Mouse (Mus musculus) limb, embryonic 13.5 days (tissue): ENCODE measurements around the gene Amz1. TPM values are rescaled to one million over a fixed set of nuclear protein-coding genes. Genes with fewer than 3 reads are reported as not detected.
A peak's percentile ranks its signal among the peaks of the same experiment; 100 is the strongest.

ENCODE experiments used
- ATAC-seq: fragments of 200-750 bp; cut with Nextera tagmentation; 2 replicates; pipeline ENCODE4 v1.8.0; 2017; ENCODE audit warnings: low read depth, moderate number of reproducible peaks, moderate TSS enrichment; ENCODE audit not compliant: low FRiP score
- H3K27ac ChIP-seq: fragments of 300-500 bp; sonication (generic); 2 replicates; pipeline ENCODE4 v1.5.1; 2015; ENCODE audit warnings: inconsistent platforms, mild to moderate bottlenecking, moderate library complexity
- H3K27me3 ChIP-seq: fragments of 300-500 bp; sonication (generic); 2 replicates; pipeline ENCODE4 v1.6.1; 2015; ENCODE audit warnings: mild to moderate bottlenecking, inconsistent platforms
- H3K36me3 ChIP-seq: fragments of 300-500 bp; sonication (generic); 2 replicates; pipeline ENCODE4 v1.6.1; 2015; ENCODE audit warnings: inconsistent platforms, mild to moderate bottlenecking, moderate library complexity
- H3K4me1 ChIP-seq: fragments of 300-500 bp; sonication (generic); 2 replicates; pipeline ENCODE4 v1.6.1; 2015; ENCODE audit warnings: inconsistent platforms
- H3K4me2 ChIP-seq: fragments of 300-500 bp; sonication (generic); replicated peaks from 2 replicates; pipeline ENCODE4 v1.6.1; 2015; ENCODE audit warnings: inconsistent platforms, mild to moderate bottlenecking, moderate library complexity
- H3K4me3 ChIP-seq: fragments of 300-500 bp; sonication (generic); 2 replicates; pipeline ENCODE4 v1.5.1; 2015; ENCODE audit warnings: moderate library complexity, mild to moderate bottlenecking, inconsistent platforms
- H3K9ac ChIP-seq: fragments of 300-500 bp; sonication (generic); 2 replicates; pipeline ENCODE4 v1.6.1; 2015; ENCODE audit warnings: mild to moderate bottlenecking, inconsistent platforms
- H3K9me3 ChIP-seq: fragments of 300-500 bp; sonication (generic); 2 replicates; pipeline ENCODE4 v1.6.1; 2016; ENCODE audit warnings: inconsistent platforms
- WGBS: fragments of 180-500 bp; shearing (Covaris S2); methylation state at CpG from one replicate; pipeline ENCODE4 v1.1.7; 2015; 5-methylcytosine and 5-hydroxymethylcytosine counted together
- polyA plus RNA-seq: library from polyadenylated mRNA; unstranded; fragments of >200 nt; fragmentation: Nextera tagmentation; extraction: Ambion mirVana; gene quantifications from 2 replicates; pipeline ENCODE4 v1.2.1, GENCODE M21; 2015

Gene Amz1
- polyA plus RNA-seq, 1 experiment from 2014 or later = 0.95 TPM

DNA sequence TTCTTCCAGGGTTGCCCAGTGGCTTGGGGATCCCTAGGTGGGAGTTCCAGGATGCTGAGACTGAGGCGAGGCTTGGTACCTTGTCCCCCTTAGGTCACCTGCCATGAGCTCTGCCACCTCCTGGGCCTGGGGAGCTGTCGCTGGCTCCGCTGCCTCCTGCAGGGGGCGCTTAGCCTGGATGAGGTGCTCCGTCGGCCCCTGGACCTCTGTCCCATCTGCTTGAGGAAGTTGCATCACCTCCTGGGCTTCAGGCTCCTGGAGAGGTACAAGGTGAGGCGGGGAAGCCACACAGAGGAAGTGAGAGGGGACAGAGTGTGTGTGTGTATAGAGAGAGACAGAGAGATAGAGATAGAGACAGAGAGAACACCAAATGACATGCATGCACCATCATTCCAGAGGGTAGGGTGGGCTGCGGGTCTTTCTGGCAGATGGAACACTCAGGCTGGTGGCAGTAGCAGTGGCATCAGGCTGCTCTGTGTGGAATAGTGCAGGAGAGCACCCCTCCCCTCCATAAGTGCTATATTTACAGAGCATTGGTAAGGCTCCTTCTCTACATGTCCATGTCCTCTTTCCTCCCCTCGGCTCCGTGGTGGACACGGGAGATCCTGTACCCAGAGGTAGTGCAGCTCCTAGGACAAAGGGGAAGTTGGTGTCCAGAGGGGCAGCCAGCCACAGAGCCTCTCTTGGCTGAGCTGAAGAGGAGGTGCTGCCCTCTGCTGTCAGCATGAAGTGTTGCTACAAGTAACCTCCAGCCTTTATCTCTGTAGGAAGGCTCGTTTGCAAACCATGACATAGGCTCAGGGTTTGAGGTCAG, 25.3 kb downstream of the Amz1 start:
- Histone ChIP-seq H3K9ac (peak overlapping the region; percentile 65), H3K4me3 (peak overlapping the region; percentile 39), H3K4me1 (peaks cover 11% of the 10 kb centered on the region), H3K27me3 (no peaks in the 10 kb centered on the region), H3K36me3 (no peaks in the 10 kb centered on the region), H3K9me3 (peaks cover 6% of the 10 kb centered on the region; the same call in 1 of the 2 replicates), H3K27ac (no peak overlapping the region), H3K4me2 (peak overlapping the region; percentile 58)
- ATAC-seq = peak; percentile 68
- WGBS = 15% methylated on average over 12 of the region's 12 CpGs

DNA sequence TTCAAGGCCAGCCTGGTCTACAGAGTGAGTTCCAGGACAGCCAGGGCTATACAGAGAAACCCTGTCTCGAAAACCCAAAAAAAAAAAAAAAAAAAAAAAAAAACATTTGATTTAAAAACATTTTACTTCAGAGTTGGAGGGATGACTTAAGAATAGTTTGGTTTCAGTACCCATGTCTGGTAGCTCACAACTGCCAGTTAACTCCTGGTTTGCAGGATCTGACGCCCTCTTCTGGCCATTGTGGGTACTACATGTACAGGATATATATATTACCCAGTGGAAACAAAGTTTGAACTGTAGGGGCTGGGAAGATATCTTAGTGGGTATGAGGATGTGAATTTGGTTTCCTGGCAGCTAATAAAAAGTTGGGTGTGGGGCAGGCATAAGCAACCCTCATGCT, 27.0 kb downstream of the Amz1 start:
- no peak for ATAC-seq
- Histone ChIP-seq H3K4me1 (peaks cover 12% of the 10 kb centered on the region), H3K27me3 (no peaks in the 10 kb centered on the region), H3K4me3 (no peak overlapping the region), H3K4me2 (no peak overlapping the region), H3K36me3 (0 out of 2 replicates have a peak, but pooled peaks cover 9% of the 10 kb centered on the region), H3K9ac (no peak overlapping the region), H3K27ac (no peak overlapping the region), H3K9me3 (peaks cover 6% of the 10 kb centered on the region; the same call in 1 of the 2 replicates)
- 0% methylated on average over 1 of the region's 2 CpGs for WGBS

DNA sequence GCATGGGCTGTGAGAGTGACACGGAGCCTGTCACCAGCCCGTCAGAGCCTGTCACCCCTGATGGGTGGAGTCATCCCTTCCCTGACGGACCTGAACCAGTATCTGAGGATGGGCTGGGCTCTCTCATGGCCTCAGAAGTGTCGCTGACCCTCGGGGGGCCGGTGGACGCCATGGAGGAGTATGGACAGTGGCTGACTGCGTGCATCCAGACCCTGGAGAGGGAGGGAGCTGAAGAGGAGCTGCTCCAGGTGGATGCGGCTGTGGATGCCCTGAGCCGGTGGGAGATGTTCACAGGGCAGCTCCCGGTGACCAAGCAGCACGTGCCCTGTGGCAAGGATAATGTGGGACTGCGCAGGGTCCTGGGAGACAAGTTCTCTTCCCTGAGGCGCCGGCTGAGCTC, 28.1 kb downstream of the Amz1 start:
- no peak overlapping the region for H3K4me3 ChIP-seq
- H3K4me1 ChIP-seq = peaks cover 22% of the 10 kb centered on the region
- ATAC-seq = no peak
- 92% methylated on average over 15 of the region's 15 CpGs for WGBS
- H3K27me3 ChIP-seq = no peaks in the 10 kb centered on the region
- H3K9me3 ChIP-seq = peaks cover 6% of the 10 kb centered on the region; the same call in 1 of the 2 replicates
- no peak overlapping the region for H3K4me2 ChIP-seq
- H3K36me3 ChIP-seq = peaks cover 12% of the 10 kb centered on the region; the same call in 1 of the 2 replicates
- no peak overlapping the region for H3K9ac ChIP-seq
- H3K27ac ChIP-seq = no peak overlapping the region

DNA sequence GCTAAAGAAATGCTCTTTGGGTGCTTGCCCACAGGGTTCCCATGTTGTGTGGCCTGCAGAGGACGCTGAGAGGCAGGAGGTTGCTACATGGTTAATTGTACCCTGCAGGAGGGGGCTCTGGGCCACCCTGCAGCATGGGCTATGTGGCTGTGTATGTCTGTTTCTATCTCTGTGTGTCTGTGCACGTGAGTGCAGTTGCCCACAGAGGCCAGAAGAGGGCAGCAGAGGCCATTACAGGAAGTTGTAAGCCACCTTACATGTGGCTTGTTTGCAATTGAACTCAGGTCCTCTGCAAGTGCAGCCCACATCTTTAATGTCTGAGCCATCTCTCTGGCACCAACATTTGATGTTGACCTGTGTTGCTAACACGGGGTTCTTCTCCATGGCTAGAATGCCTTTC, 28.7 kb downstream of the Amz1 start:
- Histone ChIP-seq H3K4me3 (no peak overlapping the region), H3K4me2 (no peak overlapping the region)
- no peak for ATAC-seq

DNA sequence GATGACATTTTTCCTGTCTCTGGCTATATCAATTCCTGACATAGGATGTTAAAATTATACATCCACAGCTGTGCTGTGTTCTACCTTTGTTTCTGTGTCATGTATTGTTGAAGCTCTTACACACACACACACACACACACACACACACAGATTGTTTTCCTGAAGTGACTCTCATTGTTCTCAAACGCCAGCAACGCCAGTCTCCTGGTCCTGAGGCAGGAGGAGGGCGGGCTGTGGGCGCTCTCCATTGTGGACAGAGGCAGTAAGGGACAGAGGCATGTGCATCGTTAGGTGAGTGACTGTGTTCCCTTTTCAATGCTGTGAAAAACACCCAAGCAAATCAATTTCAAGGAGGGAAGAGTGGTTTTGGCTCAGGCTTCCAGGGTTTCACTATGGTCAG, 29.3 kb downstream of the Amz1 start:
- H3K9me3 ChIP-seq = peaks cover 6% of the 10 kb centered on the region; the same call in 1 of the 2 replicates
- 77% methylated on average over 5 of the region's 5 CpGs for WGBS
- peaks cover 25% of the 10 kb centered on the region for H3K4me1 ChIP-seq
- ATAC-seq = no peak
- no peak overlapping the region for H3K4me3 ChIP-seq
- H3K36me3 ChIP-seq = peaks cover 22% of the 10 kb centered on the region
- no peak overlapping the region for H3K4me2 ChIP-seq
- H3K27ac ChIP-seq = no peak overlapping the region
- no peaks in the 10 kb centered on the region for H3K27me3 ChIP-seq
- H3K9ac ChIP-seq = no peak overlapping the region

More for the DNA sequence above, 28.7 kb downstream of the Amz1 start:
- no peak overlapping the region for H3K27ac ChIP-seq
- peaks cover 18% of the 10 kb centered on the region for H3K36me3 ChIP-seq
- peaks cover 25% of the 10 kb centered on the region for H3K4me1 ChIP-seq
- WGBS = 91% methylated on average over 3 of the region's 3 CpGs
- no peaks in the 10 kb centered on the region for H3K27me3 ChIP-seq
- H3K9me3 ChIP-seq = peaks cover 6% of the 10 kb centered on the region; the same call in 1 of the 2 replicates
- no peak overlapping the region for H3K9ac ChIP-seq

DNA sequence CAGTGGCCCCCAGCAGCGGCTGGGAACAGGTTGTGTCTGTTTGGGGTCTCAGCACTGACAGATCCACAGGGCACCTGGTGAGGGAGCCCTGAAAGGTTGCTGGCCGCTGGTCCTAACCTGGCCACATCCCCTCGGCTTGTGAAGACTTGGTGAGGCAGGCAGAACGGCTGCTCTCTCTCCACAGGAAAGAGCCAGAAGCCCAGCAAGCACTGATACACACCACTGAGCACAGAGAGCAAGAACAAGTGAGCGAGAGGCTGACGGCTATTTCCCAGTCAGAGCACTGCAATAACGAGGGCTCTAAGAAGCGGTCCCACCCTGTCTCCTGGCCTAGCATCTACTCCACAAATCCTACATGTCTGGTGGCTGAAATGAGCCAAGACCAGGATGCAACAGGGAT, 34.9 kb downstream of the Amz1 start:
- Histone ChIP-seq H3K36me3 (peaks cover 60% of the 10 kb centered on the region), H3K4me3 (no peak overlapping the region), H3K4me1 (peaks cover 14% of the 10 kb centered on the region), H3K9ac (no peak overlapping the region), H3K27me3 (no peaks in the 10 kb centered on the region), H3K27ac (no peak overlapping the region), H3K4me2 (no peak overlapping the region), H3K9me3 (no peaks in the 10 kb centered on the region)
- WGBS = 81% methylated on average over 8 of the region's 8 CpGs
- no peak for ATAC-seq

DNA sequence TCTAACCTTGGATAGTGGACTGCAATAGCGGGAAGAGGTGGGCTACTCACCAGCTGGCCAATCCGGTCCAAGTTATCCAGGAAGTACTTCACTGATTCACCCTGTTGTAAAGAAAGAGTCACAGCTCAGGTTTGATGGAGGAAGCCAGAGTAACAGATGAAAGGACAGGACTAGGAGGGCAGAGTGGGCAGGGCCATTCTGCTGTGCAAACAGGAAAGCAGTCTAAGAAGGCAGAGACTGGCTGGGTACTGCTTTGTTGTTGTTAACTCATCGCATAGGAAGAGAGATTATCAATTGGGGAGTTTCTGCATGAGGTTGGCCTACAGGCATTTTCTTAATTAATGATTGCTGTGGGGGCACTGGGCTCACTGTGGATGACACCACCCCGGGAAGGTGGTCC, 38.6 kb downstream of the Amz1 start:
- Histone ChIP-seq H3K9ac (no peak overlapping the region), H3K9me3 (no peaks in the 10 kb centered on the region), H3K27ac (no peak overlapping the region), H3K4me1 (peaks cover 1% of the 10 kb centered on the region), H3K4me2 (no peak overlapping the region), H3K27me3 (no peaks in the 10 kb centered on the region), H3K36me3 (peaks cover 43% of the 10 kb centered on the region), H3K4me3 (no peak overlapping the region)
- WGBS = 94% methylated on average over 4 of the region's 4 CpGs
- ATAC-seq = no peak

DNA sequence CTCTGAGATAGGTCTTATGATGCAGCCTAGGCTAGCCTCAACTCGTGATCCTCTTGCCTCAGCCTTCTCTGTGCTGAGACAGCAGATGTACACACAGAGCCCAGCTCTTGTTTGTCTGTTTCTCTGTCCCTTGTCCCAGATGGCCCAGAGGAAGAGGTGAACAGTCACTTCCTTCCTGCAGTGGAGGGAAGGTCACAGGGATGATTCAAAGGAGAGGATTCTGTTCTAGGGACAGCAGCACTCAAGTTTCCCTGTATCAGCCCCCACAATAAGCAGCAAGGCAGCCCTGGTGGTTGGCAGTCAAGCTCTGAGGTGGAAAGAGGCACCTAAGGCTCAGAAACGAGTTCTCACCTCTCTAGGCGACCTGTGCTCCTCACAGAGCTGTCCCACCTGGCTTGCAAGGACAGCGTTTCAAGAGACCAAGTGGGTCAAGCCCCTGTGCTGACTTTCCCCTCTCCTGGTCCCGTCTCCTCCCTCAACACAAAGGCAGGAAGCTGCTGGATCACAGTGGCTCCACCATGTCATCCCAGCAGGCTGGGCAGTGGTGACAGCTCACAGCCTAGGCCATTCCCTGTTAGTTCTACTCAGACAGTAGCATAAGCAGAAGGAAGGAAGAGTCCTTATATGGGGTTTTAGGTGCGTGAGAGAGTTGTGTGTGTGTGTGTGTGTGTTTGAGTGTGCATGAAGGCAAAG, 41.1 kb downstream of the Amz1 start:
- no peak overlapping the region for H3K9ac ChIP-seq
- ATAC-seq = no peak
- H3K4me3 ChIP-seq = no peak overlapping the region
- 73% methylated on average over 6 of the region's 6 CpGs for WGBS
- peaks cover 24% of the 10 kb centered on the region for H3K4me1 ChIP-seq
- H3K27me3 ChIP-seq = no peaks in the 10 kb centered on the region
- no peak overlapping the region for H3K4me2 ChIP-seq
- H3K36me3 ChIP-seq = peaks cover 21% of the 10 kb centered on the region
- peak overlapping the region; percentile 63; the same call in 1 of the 2 replicates for H3K27ac ChIP-seq
- no peaks in the 10 kb centered on the region for H3K9me3 ChIP-seq

DNA sequence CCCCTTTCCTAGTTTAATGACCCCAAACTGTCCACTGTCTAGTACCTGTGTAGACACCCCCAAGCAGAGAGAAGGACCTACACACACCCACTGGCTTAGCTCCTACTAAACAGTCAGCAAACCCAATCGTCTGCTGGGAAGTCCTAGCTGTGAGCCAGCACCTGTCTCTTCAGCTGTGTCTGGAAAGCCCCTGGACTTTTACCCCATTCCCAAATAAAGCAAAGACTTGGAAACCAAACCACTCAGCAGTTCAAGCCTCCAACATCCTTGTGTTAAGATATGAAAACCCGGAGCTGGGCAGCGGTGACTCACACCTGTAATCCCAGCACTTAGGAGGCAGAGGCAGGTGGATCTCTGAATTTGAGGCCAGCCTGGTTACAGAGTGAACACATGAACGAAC, 42.6 kb downstream of the Amz1 start:
- Histone ChIP-seq H3K4me1 (peaks cover 34% of the 10 kb centered on the region), H3K36me3 (peaks cover 11% of the 10 kb centered on the region), H3K27me3 (no peaks in the 10 kb centered on the region), H3K9me3 (no peaks in the 10 kb centered on the region), H3K9ac (no peak overlapping the region), H3K27ac (no peak overlapping the region), H3K4me3 (no peak overlapping the region), H3K4me2 (no peak overlapping the region)
- no peak for ATAC-seq
- WGBS = 93% methylated on average over 4 of the region's 4 CpGs

DNA sequence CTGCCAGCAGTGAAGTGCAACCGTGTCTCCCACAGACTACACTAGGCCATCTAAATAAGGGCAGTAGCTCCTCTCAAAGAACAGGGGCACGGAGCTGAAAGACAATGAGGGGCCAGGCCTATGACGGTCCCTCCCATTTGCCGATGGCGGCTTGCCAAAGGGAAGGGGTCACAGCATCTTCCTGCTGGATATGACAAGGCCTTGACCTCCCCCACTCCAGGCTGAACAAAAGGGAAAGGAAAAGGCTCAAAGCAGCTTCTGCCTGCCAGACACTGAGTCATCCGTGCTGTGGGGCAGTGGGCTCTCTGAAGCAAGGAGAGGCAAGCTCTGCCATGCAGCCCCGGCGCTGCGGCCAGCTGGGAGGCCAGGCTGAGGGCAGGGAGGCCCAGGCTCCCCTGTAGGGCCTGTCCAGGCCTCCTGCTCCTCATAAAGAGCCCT, 43.8 kb downstream of the Amz1 start:
- WGBS = 43% methylated on average over 9 of the region's 9 CpGs
- Histone ChIP-seq H3K4me1 (peaks cover 46% of the 10 kb centered on the region), H3K27ac (peak overlapping the region; percentile 80), H3K9ac (peak overlapping the region; percentile 56), H3K4me2 (no peak overlapping the region), H3K36me3 (peaks cover 1% of the 10 kb centered on the region; the same call in 1 of the 2 replicates), H3K4me3 (no peak overlapping the region), H3K27me3 (no peaks in the 10 kb centered on the region), H3K9me3 (no peaks in the 10 kb centered on the region)
- ATAC-seq = peak; percentile 45; the same call in 1 of the 2 replicates

DNA sequence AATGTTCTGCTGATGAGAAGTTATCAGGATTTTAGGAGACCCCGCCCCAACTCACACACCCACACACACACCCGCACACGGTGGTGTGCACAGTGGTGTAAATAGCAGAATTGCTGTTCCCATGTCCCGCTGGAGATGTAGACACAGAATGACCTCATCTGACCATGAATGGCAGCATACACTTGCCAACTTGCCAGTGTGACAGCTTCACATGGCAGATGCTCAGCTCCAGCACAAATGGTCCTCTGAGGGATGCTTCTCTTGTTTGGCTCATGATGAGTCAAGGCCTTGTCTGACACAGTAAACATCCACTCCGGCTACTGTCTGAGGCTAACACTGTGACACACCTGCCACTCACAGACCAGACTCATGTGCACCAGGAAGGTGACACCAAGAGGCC, 44.4 kb downstream of the Amz1 start:
- ATAC-seq = no peak
- Histone ChIP-seq H3K9ac (no peak overlapping the region), H3K27ac (peak overlapping the region; percentile 80), H3K36me3 (peaks cover 2% of the 10 kb centered on the region; the same call in 1 of the 2 replicates), H3K9me3 (no peaks in the 10 kb centered on the region), H3K27me3 (no peaks in the 10 kb centered on the region), H3K4me3 (no peak overlapping the region), H3K4me2 (no peak overlapping the region), H3K4me1 (peaks cover 47% of the 10 kb centered on the region)
- 91% methylated on average over 5 of the region's 5 CpGs for WGBS

DNA sequence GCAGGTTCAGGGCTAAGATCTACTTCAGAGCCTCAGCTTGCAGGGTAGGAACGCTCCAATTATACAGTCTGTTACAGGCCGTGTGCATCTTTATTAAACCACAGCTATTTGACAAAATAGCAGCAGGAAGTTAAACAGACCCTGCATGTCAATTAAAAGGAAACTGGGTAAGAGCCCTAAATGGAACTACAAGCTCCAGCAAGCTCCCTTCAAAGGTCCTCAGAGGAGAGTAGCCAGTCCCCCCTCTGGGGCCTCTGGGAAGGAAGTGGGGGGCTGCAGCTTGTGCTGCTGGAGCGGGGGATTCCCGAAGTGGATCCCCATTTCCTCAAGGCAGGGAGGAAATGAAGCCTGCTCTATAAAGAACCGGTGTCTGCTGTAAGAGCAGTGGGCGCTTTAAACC, 47.7 kb downstream of the Amz1 start:
- no peaks in the 10 kb centered on the region for H3K27me3 ChIP-seq
- H3K4me3 ChIP-seq = no peak overlapping the region
- H3K9me3 ChIP-seq = no peaks in the 10 kb centered on the region
- 20% methylated on average over 6 of the region's 6 CpGs for WGBS
- H3K9ac ChIP-seq = 0 out of 2 replicates have a peak overlapping the region, but pooled peaks have one; percentile 32
- H3K27ac ChIP-seq = peak overlapping the region; percentile 73
- no peak for ATAC-seq
- H3K4me1 ChIP-seq = peaks cover 56% of the 10 kb centered on the region
- H3K36me3 ChIP-seq = peaks cover 3% of the 10 kb centered on the region; the same call in 1 of the 2 replicates
- peak overlapping the region; percentile 11; the same call in 1 of the 2 replicates for H3K4me2 ChIP-seq
